Mouse (Mus musculus) G1E (cell line): ENCODE measurements around the gene Tubg1. TPM values are rescaled to one million over a fixed set of nuclear protein-coding genes. Genes with fewer than 3 reads are reported as not detected.

Source experiments
- ATAC-seq: 2 replicates; pipeline ENCODE4 v1.8.0; 2016; ENCODE audit warnings: mild to moderate bottlenecking; ENCODE audit not compliant: insufficient number of reproducible peaks, poor library complexity, low FRiP score, severe bottlenecking; ENCODE audit errors: extremely low read depth
- DNase-seq: peaks from one replicate; pipeline ENCODE4 v3.0.0; 2012; ENCODE audit warnings: low spot score
- H3K27me3 ChIP-seq: 2 replicates; pipeline ENCODE4 v1.6.1; 2012; ENCODE audit warnings: mild to moderate bottlenecking, low read length, inconsistent platforms; ENCODE audit not compliant: insufficient read depth
- H3K36me3 ChIP-seq: replicated peaks from 2 replicates; pipeline ENCODE3; 2012; ENCODE audit warnings: mild to moderate bottlenecking, inconsistent platforms
- H3K4me1 ChIP-seq: 2 replicates; pipeline ENCODE4 v1.6.1; 2012; ENCODE audit warnings: low read depth, low read length, inconsistent platforms, mixed read lengths; ENCODE audit not compliant: insufficient read depth
- H3K4me3 ChIP-seq: 2 replicates; pipeline ENCODE4 v1.5.1; 2012; ENCODE audit warnings: low read depth, mild to moderate bottlenecking, inconsistent platforms, low read length, moderate library complexity, mixed read lengths
- H3K9me3 ChIP-seq: replicated peaks from 2 replicates; pipeline ENCODE4 v1.6.1; 2012; ENCODE audit warnings: inconsistent platforms
- CTCF ChIP-seq: IDR thresholded peaks from 2 replicates; pipeline ENCODE4 v1.5.1; 2012; ENCODE audit warnings: low read depth, low read length, inconsistent platforms, mixed read lengths
- GATA1 ChIP-seq: IDR thresholded peaks from 2 replicates; pipeline ENCODE4 v1.6.1; 2012; ENCODE audit warnings: borderline replicate concordance, low read length, inconsistent platforms, mixed read lengths
- GATA2 ChIP-seq: IDR thresholded peaks from 2 replicates; pipeline ENCODE4 v1.6.1; 2012; ENCODE audit warnings: low read depth, low read length, inconsistent platforms, borderline replicate concordance
- POLR2AphosphoS5 ChIP-seq: IDR thresholded peaks from 2 replicates; pipeline ENCODE4 v1.6.1; 2012; ENCODE audit warnings: low read depth, low read length, inconsistent platforms; ENCODE audit not compliant: insufficient replicate concordance
- TAL1 ChIP-seq: conservative IDR thresholded peaks from 2 replicates; pipeline ENCODE4 v1.6.1; 2012; ENCODE audit warnings: low read depth, low read length, inconsistent platforms, mixed read lengths
- polyA plus RNA-seq: library from polyadenylated mRNA; stranded (reverse); fragments of >175 nt; gene quantifications from 2 replicates; pipeline ENCODE4 v1.2.3, GENCODE M21; 2012
- total RNA-seq, 2 experiments: library from RNA; stranded (forward) in 1 of 2; stranded (reverse) in 1 of 2; fragments of 200-1000 nt in 1 of 2; fragments of >200 nt in 1 of 2; fragmentation: Nextera tagmentation in 1 of 2; gene quantifications; 2 replicates each; pipeline ENCODE4 v1.2.3; 2014 to 2017

Gene Tubg1
- total and polyA plus RNA-seq, 3 experiments = 42.0 to 96.1 (median 46.0) TPM

DNA sequence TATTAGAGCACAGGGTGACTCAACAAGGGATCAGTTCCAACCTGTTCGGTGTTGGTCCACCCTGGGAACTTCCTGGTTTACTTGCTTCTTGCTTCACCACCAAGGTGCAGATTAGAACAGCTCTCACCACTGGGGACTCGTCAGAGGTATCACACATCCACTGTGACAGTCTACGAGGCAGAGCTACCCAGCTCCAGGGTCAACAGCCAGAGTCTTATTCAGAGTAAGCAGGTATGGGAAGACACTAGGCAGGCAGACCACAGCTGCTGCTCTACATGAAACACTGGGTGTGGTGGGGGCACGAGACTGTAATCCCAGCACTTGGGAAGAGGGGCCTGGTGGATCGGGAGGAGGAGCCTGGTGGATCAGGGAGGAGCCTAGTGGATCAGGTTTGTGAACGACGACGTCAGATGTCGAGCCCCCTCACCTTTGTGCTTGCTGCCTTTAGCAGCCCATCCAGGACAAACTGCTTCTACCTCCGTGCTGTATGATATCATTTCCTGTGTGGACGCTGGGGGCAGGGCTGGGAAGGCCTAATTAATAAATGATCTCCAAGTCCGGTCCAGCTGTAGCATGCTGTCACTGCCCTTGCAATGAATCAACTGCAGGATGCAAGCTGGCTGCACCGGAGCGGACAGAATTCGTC lies 18.9 kb downstream of the Tubg1 start:
- Histone ChIP-seq H3K4me3 (no peak overlapping the region; the same call in 1 of the 2 replicates), H3K4me1 (peaks cover 8% of the 10 kb centered on the region), H3K27me3 (peaks cover 41% of the 10 kb centered on the region), H3K36me3 (no peaks in the 10 kb centered on the region), H3K9me3 (no peaks in the 10 kb centered on the region)
- ATAC-seq = no peak
- TF ChIP-seq GATA1 = no peak
- TF ChIP-seq POLR2AphosphoS5 = no peak
- TF ChIP-seq TAL1 = no peak
- no peak for TF ChIP-seq GATA2
- no peak for TF ChIP-seq CTCF
- no peak for DNase-seq

GRCm38 (mm10) chr11:101140164-101140819 lies 20.6 kb downstream of the Tubg1 start:
- ATAC-seq = no peak
- peaks cover 34% of the 10 kb centered on the region for H3K27me3 ChIP-seq
- H3K9me3 ChIP-seq = no peaks in the 10 kb centered on the region
- no peak overlapping the region for H3K4me3 ChIP-seq
- peaks cover 8% of the 10 kb centered on the region for H3K4me1 ChIP-seq
- DNase-seq = no peak
- H3K36me3 ChIP-seq = no peaks in the 10 kb centered on the region
- TF ChIP-seq GATA1 = no peak
- TF ChIP-seq CTCF = no peak
- no peak for TF ChIP-seq POLR2AphosphoS5
- TF ChIP-seq GATA2 = no peak
- no peak for TF ChIP-seq TAL1

- DNase-seq (no peak), ATAC-seq (no peak)
- Histone ChIP-seq H3K4me3 (no peak overlapping the region), H3K9me3 (no peaks in the 10 kb centered on the region), H3K36me3 (no peaks in the 10 kb centered on the region), H3K4me1 (peaks cover 8% of the 10 kb centered on the region), H3K27me3 (peaks cover 30% of the 10 kb centered on the region)
- TF ChIP-seq GATA1 (no peak), GATA2 (no peak), CTCF (no peak), POLR2AphosphoS5 (no peak), TAL1 (no peak)
Observed at GRCm38 (mm10) chr11:101141088-101141487, 21.4 kb downstream of the Tubg1 start.

DNA sequence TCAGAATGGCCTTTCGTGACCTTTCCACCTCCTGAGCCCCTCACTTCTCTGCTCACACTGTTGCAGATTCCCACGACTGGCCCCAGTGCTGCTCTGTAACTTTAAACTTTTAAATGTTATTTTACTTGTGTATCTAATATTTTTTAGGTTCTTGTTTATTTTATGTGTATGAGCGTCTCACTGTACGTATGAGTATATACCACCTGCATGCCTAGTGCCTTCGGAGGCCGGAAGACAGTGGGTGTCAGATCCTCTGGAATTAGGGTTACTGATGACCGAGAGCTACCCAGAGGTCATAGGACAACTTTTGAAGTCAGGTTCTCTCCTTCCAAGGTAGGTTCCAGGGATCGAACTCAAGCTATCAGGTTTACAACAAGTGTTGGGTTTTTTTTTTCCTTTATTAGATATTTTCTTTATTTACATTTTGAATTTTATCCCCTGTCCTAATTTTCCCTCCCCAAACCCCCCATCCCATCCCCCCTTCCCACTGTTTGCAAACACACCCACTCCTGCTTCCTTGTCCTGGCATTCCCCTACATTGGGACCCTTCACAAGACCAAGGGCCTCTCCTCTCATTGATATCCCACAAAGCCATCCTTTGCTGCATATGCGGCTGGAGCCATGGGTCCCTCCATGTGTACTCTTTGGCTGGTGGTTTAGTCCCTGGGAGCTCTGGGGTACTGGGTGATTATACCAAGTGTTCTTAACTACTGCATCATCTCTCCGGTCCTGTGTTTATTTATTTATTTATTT lies 22.7 kb downstream of the Tubg1 start:
- Histone ChIP-seq H3K4me3 (no peak overlapping the region), H3K27me3 (peaks cover 31% of the 10 kb centered on the region), H3K36me3 (no peaks in the 10 kb centered on the region), H3K4me1 (peaks cover 8% of the 10 kb centered on the region), H3K9me3 (no peaks in the 10 kb centered on the region)
- DNase-seq (no peak), ATAC-seq (no peak)
- TF ChIP-seq POLR2AphosphoS5 = no peak
- TF ChIP-seq CTCF = no peak
- TF ChIP-seq GATA1 = no peak
- no peak for TF ChIP-seq GATA2
- TF ChIP-seq TAL1 = no peak

DNA sequence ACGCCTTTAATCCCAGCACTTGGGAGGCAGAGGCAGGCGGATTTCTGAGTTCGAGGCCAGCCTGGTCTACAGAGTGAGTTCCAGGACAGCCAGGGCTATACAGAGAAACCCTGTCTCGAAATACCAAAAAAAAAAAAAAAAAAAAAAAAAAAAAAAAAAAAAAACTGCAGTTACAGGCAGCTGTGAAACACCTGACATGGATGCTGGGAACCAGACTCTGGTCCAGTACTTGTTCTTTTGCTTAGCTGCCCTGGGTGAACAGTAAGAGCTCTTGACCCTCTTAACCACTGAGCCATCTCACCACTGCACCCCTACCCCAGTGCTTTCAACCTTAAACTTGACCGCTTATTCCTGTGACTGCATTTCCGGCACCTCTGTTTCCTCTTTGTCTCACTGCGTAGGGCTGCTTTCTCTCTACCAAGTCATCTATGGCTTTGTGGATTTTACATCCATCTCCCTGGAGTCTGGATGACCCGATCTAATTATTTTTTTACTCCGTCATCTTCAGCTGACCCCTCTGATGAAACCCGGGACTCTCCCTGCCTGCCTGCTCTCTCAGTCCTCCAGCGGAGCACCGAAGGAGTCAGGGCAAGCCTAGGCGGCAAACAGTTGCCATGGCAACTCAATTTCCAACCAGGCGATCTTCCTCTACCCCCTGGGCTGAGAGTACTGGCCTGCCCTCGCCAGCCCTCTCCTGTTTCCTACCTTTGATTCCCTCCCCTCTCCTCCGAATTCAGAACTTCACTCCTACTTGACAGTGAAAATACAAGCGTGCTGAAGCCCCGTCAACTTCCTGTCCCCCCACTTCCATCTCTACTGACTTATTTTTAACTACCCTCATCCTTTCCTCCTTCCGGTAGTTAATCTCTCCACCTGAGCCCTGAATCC lies 23.8 kb downstream of the Tubg1 start:
- H3K36me3 ChIP-seq = no peaks in the 10 kb centered on the region
- TF ChIP-seq TAL1 = no peak
- no peak for TF ChIP-seq GATA1
- no peak for TF ChIP-seq CTCF
- TF ChIP-seq GATA2 = no peak
- TF ChIP-seq POLR2AphosphoS5 = no peak
- ATAC-seq = no peak
- peaks cover 5% of the 10 kb centered on the region for H3K4me1 ChIP-seq
- no peak for DNase-seq
- H3K9me3 ChIP-seq = no peaks in the 10 kb centered on the region
- peaks cover 31% of the 10 kb centered on the region for H3K27me3 ChIP-seq
- no peak overlapping the region for H3K4me3 ChIP-seq

DNA sequence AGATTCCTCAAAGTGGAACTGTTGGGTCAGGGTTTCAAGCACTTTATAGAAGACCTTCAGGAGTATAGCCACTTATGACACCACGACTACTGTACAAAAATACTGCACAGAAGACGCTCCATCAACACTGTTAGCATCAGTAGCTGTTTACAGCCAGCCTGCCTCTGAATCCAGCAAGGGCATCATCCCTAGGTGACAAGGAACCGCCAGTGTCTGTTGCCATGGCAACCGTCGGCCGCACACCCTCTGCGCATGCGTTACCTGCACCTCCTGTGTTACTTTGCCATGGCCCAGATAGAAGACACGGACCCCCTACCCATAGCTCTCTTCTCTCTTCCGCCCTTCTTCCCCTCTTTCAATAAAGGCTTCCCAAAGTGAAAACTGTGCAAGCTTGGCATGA lies 26.6 kb downstream of the Tubg1 start:
- Histone ChIP-seq H3K36me3 (no peaks in the 10 kb centered on the region), H3K4me1 (peaks cover 8% of the 10 kb centered on the region), H3K4me3 (no peak overlapping the region), H3K9me3 (no peaks in the 10 kb centered on the region), H3K27me3 (peaks cover 29% of the 10 kb centered on the region)
- TF ChIP-seq TAL1 (no peak), POLR2AphosphoS5 (no peak), GATA1 (no peak), GATA2 (no peak), CTCF (no peak)
- ATAC-seq = no peak
- no peak for DNase-seq
